Comparison of ENCODE assay signal across 9 mouse cellular contexts in genomic region chr9:64639664-64640063, GRCm38 (mm10).
DNase-seq lines count a peak whose midpoint lies in the region; ATAC-seq and TF ChIP-seq lines count a peak whose summit lies in the region.
"Had no signal": no experiment of that assay in that cellular context is flagged by ENCODE, and none has a peak within 500 bp of the region (broad histone marks: within the 10 kb centered on the region; RNA-seq: fewer than 3 reads in every experiment).

No protein-coding gene starts in this region.

- 7% methylated on average over 5 of the region's 5 CpGs for WGBS in kidney, embryonic 14.5 days
- WGBS in lung, embryonic 14.5 days = 5% methylated on average over 5 of the region's 5 CpGs

- TF ChIP-seq CTCF in embryonic fibroblast, embryonic 13.5 days (IDR thresholded peaks at IDR 0.05; ENCODE audit: borderline replicate concordance, insufficient read depth, low read length) = 0 out of 2 replicates have a peak, but pooled peaks have one; percentile 10
- peak; percentile 80 for TF ChIP-seq CTCF in lung, embryonic 14.5 days (IDR thresholded peaks at IDR 0.05; ENCODE audit: low read depth)

- no peak overlapping the region for H3K9ac ChIP-seq in kidney, embryonic 14.5 days (ENCODE audit: low read depth, low read length)
- H3K9ac ChIP-seq in lung, embryonic 14.5 days = no peak overlapping the region
- H3K9ac ChIP-seq: limb, embryonic 12.5 days had no signal

- no peak overlapping the region for H3K4me3 ChIP-seq in embryonic fibroblast, embryonic 13.5 days (ENCODE audit: insufficient read depth, low read length)
- no peak overlapping the region for H3K4me3 ChIP-seq in kidney, embryonic 14.5 days (ENCODE audit: low read length)
- no peak overlapping the region for H3K4me3 ChIP-seq in lung, embryonic 14.5 days (ENCODE audit: low read depth, low read length)
- H3K4me3 ChIP-seq: limb, embryonic 12.5 days had no signal

- 0 out of 2 replicates have a peak, but pooled peaks have one; percentile 45 for ATAC-seq in kidney, embryonic 14.5 days (ENCODE audit: low FRiP score, low TSS enrichment)
- no peak for ATAC-seq in lung, embryonic 14.5 days (ENCODE audit: insufficient read depth)

- no peaks in the 10 kb centered on the region for H3K4me1 ChIP-seq in embryonic fibroblast, embryonic 13.5 days (ENCODE audit: control insufficient read depth, insufficient read depth, low read length)
- H3K4me1 ChIP-seq in kidney, embryonic 14.5 days (ENCODE audit: control insufficient read depth, insufficient read depth, low read length) = peaks cover 17% of the 10 kb centered on the region
- H3K4me1 ChIP-seq in lung, embryonic 14.5 days (ENCODE audit: insufficient read depth) = no peaks in the 10 kb centered on the region

- DNase-seq in adrenal gland, adult 18-20 months (ENCODE audit: low spot score in 2 of 2) = peak; percentile 22 to 25
- no peak for DNase-seq in adrenal gland, adult 8-10 months
- peak; percentile 56 for DNase-seq in 3T3-L1 (ENCODE audit: low read depth, low spot score)
- DNase-seq in brain, adult 2 months (ENCODE audit: low read depth, low spot score) = peak; percentile 85
- peak; percentile 83 for DNase-seq in lung, embryonic 14.5 days
- peak; percentile 24 for DNase-seq in telencephalon, adult 2 months (ENCODE audit: low read depth, low spot score)

- TF ChIP-seq POLR2A in embryonic fibroblast, embryonic 13.5 days (IDR thresholded peaks at IDR 0.05; ENCODE audit: low read depth, low read length) = no peak

- H3K9me3 ChIP-seq in kidney, embryonic 14.5 days (ENCODE audit: control insufficient read depth, low read length) = no peaks in the 10 kb centered on the region
- H3K9me3 ChIP-seq in lung, embryonic 14.5 days (ENCODE audit: low read depth, low read length) = no peaks in the 10 kb centered on the region
- H3K9me3 ChIP-seq: limb, embryonic 12.5 days had no signal

- no peak overlapping the region for H3K27ac ChIP-seq in embryonic fibroblast, embryonic 13.5 days (ENCODE audit: insufficient read depth, low read length)
- H3K27ac ChIP-seq in kidney, embryonic 14.5 days (ENCODE audit: low read depth, low read length) = no peak overlapping the region
- H3K27ac ChIP-seq in lung, embryonic 14.5 days (ENCODE audit: low read depth) = no peak overlapping the region
- H3K27ac ChIP-seq: limb, embryonic 12.5 days had no signal

- H3K36me3 ChIP-seq in kidney, embryonic 14.5 days (ENCODE audit: control insufficient read depth, insufficient read depth, low read length) = no peaks in the 10 kb centered on the region
- H3K36me3 ChIP-seq in lung, embryonic 14.5 days (ENCODE audit: insufficient read depth) = no peaks in the 10 kb centered on the region
- H3K36me3 ChIP-seq: limb, embryonic 12.5 days had no signal

- H3K27me3 ChIP-seq in kidney, embryonic 14.5 days (ENCODE audit: control insufficient read depth, insufficient read depth, low read length) = peaks cover 12% of the 10 kb centered on the region
- peaks cover 7% of the 10 kb centered on the region; the same call in 1 of the 2 replicates for H3K27me3 ChIP-seq in lung, embryonic 14.5 days (ENCODE audit: insufficient read depth, low read length)

- H3K4me2 ChIP-seq in kidney, embryonic 14.5 days (replicated peaks; ENCODE audit: low read depth, low read length) = no peak overlapping the region
- no peak overlapping the region for H3K4me2 ChIP-seq in lung, embryonic 14.5 days
- H3K4me2 ChIP-seq: limb, embryonic 12.5 days had no signal
